Comparison of ENCODE assay signal across 8 mouse cellular contexts in genomic region chr10:10689668-10690223, GRCm38 (mm10). TPM values are rescaled to one million over a fixed set of nuclear protein-coding genes. Genes with fewer than 3 reads are reported as not detected.
DNase-seq lines count a peak whose midpoint lies in the region; ATAC-seq lines count a peak whose summit lies in the region.
"Had no signal": no experiment of that assay in that cellular context is flagged by ENCODE, and none has a peak within 500 bp of the region (broad histone marks: within the 10 kb centered on the region; RNA-seq: fewer than 3 reads in every experiment).

No protein-coding gene starts in this region.

- no peak overlapping the region for H3K27ac ChIP-seq in lung, embryonic 16.5 days (ENCODE audit: low read length)
- no peak overlapping the region for H3K27ac ChIP-seq in liver, embryonic 15.5 days (replicated peaks)

- H3K4me2 ChIP-seq in lung, embryonic 16.5 days (ENCODE audit: low read depth, low read length) = peak overlapping the region; percentile 74
- H3K4me2 ChIP-seq in liver, embryonic 15.5 days = 0 out of 2 replicates have a peak overlapping the region, but pooled peaks have one; percentile 30

- 19% methylated on average over 11 of the region's 11 CpGs for WGBS in lung, embryonic 16.5 days
- 20% methylated on average over 11 of the region's 11 CpGs for WGBS in liver, embryonic 15.5 days (ENCODE audit: insufficient replicate concordance)

- no peaks in the 10 kb centered on the region for H3K36me3 ChIP-seq in lung, embryonic 16.5 days (ENCODE audit: control insufficient read depth, insufficient read depth, low read length)
- no peaks in the 10 kb centered on the region for H3K36me3 ChIP-seq in liver, embryonic 15.5 days (replicated peaks)

- ATAC-seq in lung, embryonic 16.5 days (ENCODE audit: low read depth) = no peak
- peak; percentile 22; the same call in 1 of the 2 replicates for ATAC-seq in granulocyte monocyte progenitor cell, adult 5-6 weeks (replicated peaks; ENCODE audit: poor library complexity, severe bottlenecking)
- no peak for ATAC-seq in liver, embryonic 15.5 days (ENCODE audit: insufficient read depth)
- no peak for ATAC-seq in monocyte, adult 5-6 weeks (replicated peaks; ENCODE audit: insufficient number of reproducible peaks, low FRiP score, low TSS enrichment, poor library complexity, severe bottlenecking)

- no peaks in the 10 kb centered on the region; the same call in 1 of the 2 replicates for H3K4me1 ChIP-seq in lung, embryonic 16.5 days (replicated peaks; ENCODE audit: control insufficient read depth, insufficient read depth, low read length)
- H3K4me1 ChIP-seq in liver, embryonic 15.5 days (replicated peaks) = no peaks in the 10 kb centered on the region

- peak overlapping the region; percentile 47 for H3K4me3 ChIP-seq in lung, embryonic 16.5 days (ENCODE audit: low read length)
- no peak overlapping the region for H3K4me3 ChIP-seq in liver, embryonic 15.5 days (replicated peaks)

- DNase-seq in lung, postnatal 14 days = no peak
- DNase-seq in adrenal gland, postnatal 10 days = no peak
- no peak for DNase-seq in left cerebral cortex, adult 8-10 months (ENCODE audit: low spot score in 2 of 2)

- H3K27me3 ChIP-seq in lung, embryonic 16.5 days (ENCODE audit: control insufficient read depth, insufficient read depth, low read depth, low read length) = peaks cover 3% of the 10 kb centered on the region; the same call in 1 of the 2 replicates
- peaks cover 5% of the 10 kb centered on the region for H3K27me3 ChIP-seq in liver, embryonic 15.5 days

- no peaks in the 10 kb centered on the region for H3K9me3 ChIP-seq in lung, embryonic 16.5 days (ENCODE audit: control insufficient read depth, low read length)
- no peaks in the 10 kb centered on the region for H3K9me3 ChIP-seq in liver, embryonic 15.5 days (replicated peaks)

- peak overlapping the region; percentile 39; the same call in 1 of the 2 replicates for H3K9ac ChIP-seq in lung, embryonic 16.5 days (ENCODE audit: low read length)
- no peak overlapping the region for H3K9ac ChIP-seq in liver, embryonic 15.5 days

RNA-seq across cellular contexts. Expression of gene Gm10944, which starts 8.6 kb away (rescaled TPM):
- not detected in 2 replicates for polyA plus RNA-seq in lung, embryonic 16.5 days (2015; fragmentation: Nextera tagmentation; extraction: Ambion mirVana)
- total RNA-seq in granulocyte monocyte progenitor cell, adult 5-6 weeks (2014; fragmentation: Nextera tagmentation) = not detected in 2 replicates
- not detected in 2 replicates for total RNA-seq in granulocyte monocyte progenitor cell, adult 5-6 weeks (2017)
- polyA plus RNA-seq in liver, embryonic 15.5 days (2015; fragmentation: Nextera tagmentation; extraction: Ambion mirVana) = not detected in 2 replicates
- not detected for total RNA-seq in adrenal gland, postnatal 10 days (2021)
- not detected for total RNA-seq in left cerebral cortex, adult 8-10 months (2022)
- total RNA-seq in monocyte, adult 5-6 weeks (2017) = not detected in 3 replicates
- total RNA-seq: left cerebral cortex, postnatal 10 days had no signal
